Mouse (Mus musculus): ENCODE results near the gene Apeh.

DNA sequence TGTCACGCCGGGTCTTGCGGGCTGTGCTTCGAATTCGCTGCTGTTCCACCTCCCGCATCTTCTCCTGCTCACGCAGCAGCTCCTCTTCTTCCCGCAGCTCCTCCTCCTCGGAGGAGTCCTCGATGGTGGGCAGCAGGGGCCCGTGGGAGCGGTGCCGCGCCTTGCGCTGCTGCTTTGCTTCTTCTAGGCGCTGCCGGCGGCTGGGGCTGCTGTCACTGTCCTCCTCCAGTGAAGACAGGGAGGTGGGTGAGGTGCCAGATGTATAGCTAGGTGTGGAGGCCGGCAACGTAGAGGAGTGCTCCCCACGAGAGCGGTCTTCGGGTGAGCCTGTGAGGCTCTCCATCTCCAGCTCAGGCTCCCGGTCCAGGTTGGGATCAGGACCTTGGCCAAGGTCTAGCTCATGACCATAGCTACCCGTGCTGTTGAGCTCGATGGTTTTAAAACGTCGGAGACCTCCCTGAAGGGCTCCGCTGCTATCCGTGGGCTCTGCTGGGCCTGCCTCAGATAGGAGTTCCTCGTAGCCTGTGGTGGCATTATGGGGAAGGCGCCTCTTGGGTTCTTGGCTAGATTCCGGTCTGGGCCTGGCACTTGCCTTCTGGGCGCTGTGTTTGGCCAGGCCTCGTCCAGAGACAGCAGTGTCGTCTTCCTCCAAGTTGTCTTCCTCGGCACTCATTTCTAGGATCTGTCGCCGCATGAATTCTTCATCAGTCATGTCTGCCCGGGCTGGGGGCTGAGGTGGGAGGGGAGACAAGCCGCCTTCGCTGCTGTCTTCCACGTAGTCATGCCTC is 21.1 kb upstream of the Apeh start:
- TF ChIP-seq POLR2A (IDR thresholded peaks at IDR 0.05; ENCODE audit: extremely low read depth, insufficient read depth, low read length) = no peak
- no peak for TF ChIP-seq CTCF (IDR thresholded peaks at IDR 0.05; ENCODE audit: low read depth, low read length)
